Mouse (Mus musculus) midbrain, embryonic 11.5 days (tissue): Measurements from ENCODE around the gene Spsb2. TPM values are rescaled to one million over a fixed set of nuclear protein-coding genes. Genes with fewer than 3 reads are reported as not detected.
"Not testable (repeated sequence)": the region's sequence is repeated elsewhere in the genome, so short reads cannot be mapped to it uniquely, and the experiment has no call there.

Experiments used
- ATAC-seq: fragments of 200-750 bp; cut with Nextera tagmentation; 2 replicates; pipeline ENCODE4 v1.8.0; 2017; ENCODE audit warnings: moderate TSS enrichment, moderate library complexity; ENCODE audit not compliant: low FRiP score
- DNase-seq: peaks from one replicate; pipeline ENCODE4 v3.0.0; 2015; ENCODE audit warnings: low spot score; ENCODE audit errors: missing footprints
- H3K27ac ChIP-seq: fragments of 300-500 bp; sonication (generic); 2 replicates; pipeline ENCODE4 v1.5.1; 2014; ENCODE audit warnings: low read depth, low read length
- H3K27me3 ChIP-seq: fragments of 300-500 bp; sonication (generic); 2 replicates; pipeline ENCODE4 v1.6.1; 2014; ENCODE audit warnings: mild to moderate bottlenecking, low read length, moderate library complexity, mixed read lengths; ENCODE audit not compliant: control insufficient read depth, insufficient read depth
- H3K36me3 ChIP-seq: fragments of 300-500 bp; sonication (generic); 2 replicates; pipeline ENCODE4 v1.6.1; 2014; ENCODE audit warnings: mild to moderate bottlenecking, low read length, moderate library complexity, mixed read lengths; ENCODE audit not compliant: control insufficient read depth, insufficient read depth
- H3K4me1 ChIP-seq: fragments of 300-500 bp; sonication (generic); 2 replicates; pipeline ENCODE4 v1.6.1; 2014; ENCODE audit warnings: low read length; ENCODE audit not compliant: control insufficient read depth, insufficient read depth
- H3K4me2 ChIP-seq: fragments of 300-500 bp; sonication (generic); 2 replicates; pipeline ENCODE4 v1.6.1; 2014; ENCODE audit warnings: mild to moderate bottlenecking, moderate library complexity
- H3K4me3 ChIP-seq: fragments of 300-500 bp; sonication (generic); 2 replicates; pipeline ENCODE4 v1.5.1; 2014; ENCODE audit warnings: low read depth, low read length
- H3K9ac ChIP-seq: fragments of 300-500 bp; sonication (generic); 2 replicates; pipeline ENCODE4 v1.6.1; 2014; ENCODE audit warnings: low read length
- H3K9me3 ChIP-seq: fragments of 300-500 bp; sonication (generic); 2 replicates; pipeline ENCODE4 v1.6.1; 2016; ENCODE audit warnings: low read length; ENCODE audit not compliant: control insufficient read depth
- WGBS: fragments of 180-500 bp; shearing (Covaris S2); extraction: QIAGEN DNeasy Blood & Tissue Kit; methylation state at CpG from one replicate; pipeline ENCODE4 v1.1.7; 2014; 5-methylcytosine and 5-hydroxymethylcytosine counted together
- polyA plus RNA-seq: library from polyadenylated mRNA; unstranded; fragments of >200 nt; fragmentation: Nextera tagmentation; extraction: Ambion mirVana; gene quantifications from 2 replicates; pipeline ENCODE4 v1.2.1, GENCODE M21; 2014

Gene Spsb2
- polyA plus RNA-seq, 1 experiment from 2014 or later: 4.8 TPM

DNA sequence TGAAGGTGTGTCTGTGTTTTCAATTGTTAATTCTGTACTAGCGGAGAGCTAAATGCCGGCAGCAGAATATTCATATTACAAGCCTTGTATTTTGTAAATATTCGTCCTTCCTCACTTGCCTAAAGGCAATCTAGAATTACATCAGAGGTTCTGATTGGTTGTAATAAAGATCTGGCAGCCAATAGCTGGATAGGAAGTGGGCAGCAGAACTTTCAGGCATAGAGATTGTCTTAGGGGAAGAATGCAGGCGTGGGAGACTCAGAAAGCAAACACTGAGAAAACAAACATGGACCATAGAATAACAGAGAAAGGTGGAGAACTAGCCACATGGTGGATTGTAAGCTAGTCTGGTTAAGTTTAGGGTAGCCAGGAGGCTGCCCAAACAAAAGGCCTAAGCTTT is 18.3 kb upstream of the Spsb2 start:
- no peak overlapping the region for H3K9ac ChIP-seq
- no peaks in the 10 kb centered on the region for H3K27me3 ChIP-seq
- no peaks in the 10 kb centered on the region for H3K36me3 ChIP-seq
- 81% methylated on average over 4 of the region's 4 CpGs for WGBS
- no peak overlapping the region for H3K4me2 ChIP-seq
- H3K4me3 ChIP-seq: no peak overlapping the region
- no peaks in the 10 kb centered on the region for H3K4me1 ChIP-seq
- no peaks in the 10 kb centered on the region for H3K9me3 ChIP-seq
- H3K27ac ChIP-seq: no peak overlapping the region
- ATAC-seq (no peak), DNase-seq (peak; percentile 47)

DNA sequence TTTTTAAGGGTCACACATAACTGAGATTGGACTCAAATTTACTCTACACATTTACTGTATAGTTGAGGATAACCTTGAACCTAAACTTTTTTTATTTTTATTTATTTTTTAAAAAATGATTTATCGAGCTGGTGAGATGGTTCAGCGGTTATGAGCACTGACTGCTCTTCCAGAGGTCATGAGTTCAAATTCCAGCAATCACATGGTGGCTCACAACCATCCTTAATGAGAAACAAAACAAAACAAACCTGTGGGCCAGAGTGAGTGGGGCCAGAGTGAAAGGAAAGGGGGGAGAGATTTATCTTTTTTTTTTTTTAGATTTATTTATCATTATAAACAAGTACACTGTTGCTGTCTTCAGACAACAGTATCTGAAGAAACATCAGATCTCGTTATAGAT is 16.6 kb upstream of the Spsb2 start:
- no peak for ATAC-seq
- 86% methylated on average over 3 of the region's 3 CpGs for WGBS
- no peaks in the 10 kb centered on the region for H3K4me1 ChIP-seq

DNA sequence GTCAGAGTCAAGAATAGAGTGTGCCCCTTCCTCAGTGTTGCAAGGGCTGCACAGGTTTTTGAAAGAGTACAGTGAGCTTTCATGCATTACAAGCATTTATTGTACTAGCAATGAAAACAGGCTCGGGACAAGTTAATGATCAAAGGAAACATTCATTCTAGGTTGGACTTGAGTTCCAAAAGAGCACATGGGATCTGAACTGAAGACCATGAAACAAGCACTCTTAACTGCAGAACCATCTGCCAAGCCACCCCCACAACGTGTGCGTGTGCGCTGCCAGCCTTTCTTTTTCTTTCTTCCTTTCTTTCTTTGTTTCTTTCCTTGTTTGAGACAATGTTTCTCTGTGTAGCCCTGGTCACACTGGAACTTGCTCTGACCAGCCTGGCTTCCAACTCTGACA is 12.7 kb upstream of the Spsb2 start:
- ATAC-seq: no peak
- 86% methylated on average over 4 of the region's 4 CpGs for WGBS

More for the DNA sequence above, 16.6 kb upstream of the Spsb2 start:
- H3K9me3 ChIP-seq: no peaks in the 10 kb centered on the region
- H3K27ac ChIP-seq: no peak overlapping the region
- H3K9ac ChIP-seq: no peak overlapping the region
- H3K4me2 ChIP-seq: no peak overlapping the region
- no peaks in the 10 kb centered on the region for H3K36me3 ChIP-seq
- DNase-seq: peak; percentile 76
- H3K4me3 ChIP-seq: no peak overlapping the region
- no peaks in the 10 kb centered on the region for H3K27me3 ChIP-seq

DNA sequence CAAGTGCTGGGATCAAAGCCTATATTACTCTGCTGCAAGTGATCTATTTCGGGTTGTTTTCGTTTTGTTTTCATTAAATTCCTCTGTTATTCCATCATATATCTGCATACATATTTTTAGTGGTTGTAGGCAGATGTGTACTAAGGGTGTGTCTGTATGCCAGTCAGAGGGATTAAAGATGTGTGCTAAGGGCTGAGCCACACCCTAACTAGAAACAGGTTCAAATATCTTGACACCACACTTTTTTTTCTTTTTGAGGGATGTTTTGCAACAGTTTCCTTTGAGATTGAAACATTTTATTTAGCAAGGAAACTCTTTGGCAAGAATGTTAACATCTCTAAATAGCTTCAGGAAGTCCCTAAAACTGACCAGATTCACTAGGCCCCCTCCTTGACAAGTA is 12.3 kb upstream of the Spsb2 start:
- H3K27me3 ChIP-seq: no peaks in the 10 kb centered on the region
- H3K9ac ChIP-seq: no peak overlapping the region
- peak; percentile 23 for DNase-seq
- 77% methylated on average over 2 of the region's 2 CpGs for WGBS
- no peaks in the 10 kb centered on the region for H3K9me3 ChIP-seq
- H3K4me1 ChIP-seq: no peaks in the 10 kb centered on the region
- H3K27ac ChIP-seq: no peak overlapping the region
- no peak for ATAC-seq
- H3K4me2 ChIP-seq: no peak overlapping the region
- no peak overlapping the region for H3K4me3 ChIP-seq
- H3K36me3 ChIP-seq: no peaks in the 10 kb centered on the region

More for the DNA sequence above, 12.7 kb upstream of the Spsb2 start:
- DNase-seq: peak; percentile 61
- Histone ChIP-seq H3K4me1 (no peaks in the 10 kb centered on the region), H3K9me3 (no peaks in the 10 kb centered on the region), H3K9ac (no peak overlapping the region), H3K4me3 (no peak overlapping the region), H3K36me3 (no peaks in the 10 kb centered on the region), H3K27me3 (no peaks in the 10 kb centered on the region), H3K27ac (no peak overlapping the region), H3K4me2 (no peak overlapping the region)

DNA sequence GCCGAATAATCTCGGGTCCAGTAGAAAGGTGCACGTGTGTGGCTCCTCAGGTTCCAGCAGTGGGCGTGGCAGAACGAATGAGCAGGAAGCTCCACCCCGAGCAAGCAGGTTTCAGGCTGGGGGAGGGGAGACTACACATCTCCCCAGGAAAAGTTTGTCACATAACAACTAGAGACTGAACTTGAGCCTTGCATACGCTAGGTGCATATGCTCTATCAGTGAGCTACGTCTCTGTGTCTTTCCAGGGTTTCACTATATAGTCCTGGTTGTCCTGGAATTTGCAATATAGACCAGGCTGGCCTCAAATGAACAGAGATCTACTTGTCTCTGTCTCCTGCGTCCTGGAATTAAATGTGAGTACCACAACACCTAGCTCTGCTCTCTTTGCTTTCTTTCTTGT is 6.1 kb upstream of the Spsb2 start:
- H3K27me3 ChIP-seq, H3K36me3 ChIP-seq, H3K4me2 ChIP-seq, H3K4me1 ChIP-seq, H3K4me3 ChIP-seq, H3K27ac ChIP-seq, ATAC-seq, H3K9ac ChIP-seq, H3K9me3 ChIP-seq: not testable (repeated sequence)
- DNase-seq: peak; percentile 85
- 12% methylated on average over 6 of the region's 9 CpGs for WGBS

DNA sequence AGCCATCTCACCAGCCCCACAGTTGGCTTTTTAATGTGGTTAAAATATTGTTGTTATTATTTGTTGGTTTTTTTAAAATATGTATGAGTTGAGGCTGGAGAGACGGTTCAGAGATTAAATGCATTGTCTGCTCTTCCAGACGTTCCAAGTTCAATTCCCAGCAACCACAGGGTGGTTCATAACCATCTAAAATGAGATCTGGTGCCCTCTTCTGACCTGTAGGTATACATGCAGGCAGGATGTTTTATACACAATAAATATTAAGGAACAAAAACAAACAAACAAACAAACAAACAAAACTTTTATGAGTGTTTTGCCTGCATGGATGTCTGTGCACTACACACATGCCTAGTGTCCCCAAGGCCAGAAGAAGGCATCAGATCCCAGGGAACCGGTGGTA is 5.4 kb upstream of the Spsb2 start:
- H3K4me2 ChIP-seq: no peak overlapping the region
- H3K4me3 ChIP-seq: no peak overlapping the region
- ATAC-seq (no peak), DNase-seq (peak; percentile 57)
- H3K36me3 ChIP-seq: no peaks in the 10 kb centered on the region
- H3K27ac ChIP-seq: no peak overlapping the region
- no peaks in the 10 kb centered on the region for H3K9me3 ChIP-seq
- WGBS: 72% methylated on average over 3 of the region's 3 CpGs
- H3K27me3 ChIP-seq: no peaks in the 10 kb centered on the region
- H3K9ac ChIP-seq: no peak overlapping the region
- H3K4me1 ChIP-seq: peaks cover 3% of the 10 kb centered on the region; the same call in 1 of the 2 replicates

DNA sequence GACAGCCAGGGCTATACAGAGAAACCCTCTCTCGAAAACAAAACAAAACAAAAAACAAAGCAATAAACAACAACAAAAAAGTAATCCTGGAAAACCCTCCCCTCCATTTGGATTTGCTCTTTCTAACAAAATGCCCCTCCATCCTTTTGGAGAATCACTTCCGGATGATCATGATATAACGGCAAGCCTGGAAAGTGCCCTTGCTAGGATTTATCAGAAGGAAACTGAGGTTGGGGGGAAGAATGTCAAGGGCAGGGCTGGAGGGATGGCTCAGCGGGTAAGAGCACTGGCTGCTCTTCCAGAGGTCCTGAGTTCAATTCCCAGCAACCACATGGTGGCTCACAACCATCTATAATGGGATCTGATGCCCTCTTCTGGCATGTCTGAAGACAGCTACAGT is 4.8 kb upstream of the Spsb2 start:
- H3K4me3 ChIP-seq, H3K4me2 ChIP-seq, H3K4me1 ChIP-seq, ATAC-seq, H3K36me3 ChIP-seq, H3K27ac ChIP-seq, H3K9ac ChIP-seq, H3K9me3 ChIP-seq, H3K27me3 ChIP-seq: not testable (repeated sequence)
- WGBS: 95% methylated on average over 4 of the region's 4 CpGs
- peak; percentile 75 for DNase-seq

DNA sequence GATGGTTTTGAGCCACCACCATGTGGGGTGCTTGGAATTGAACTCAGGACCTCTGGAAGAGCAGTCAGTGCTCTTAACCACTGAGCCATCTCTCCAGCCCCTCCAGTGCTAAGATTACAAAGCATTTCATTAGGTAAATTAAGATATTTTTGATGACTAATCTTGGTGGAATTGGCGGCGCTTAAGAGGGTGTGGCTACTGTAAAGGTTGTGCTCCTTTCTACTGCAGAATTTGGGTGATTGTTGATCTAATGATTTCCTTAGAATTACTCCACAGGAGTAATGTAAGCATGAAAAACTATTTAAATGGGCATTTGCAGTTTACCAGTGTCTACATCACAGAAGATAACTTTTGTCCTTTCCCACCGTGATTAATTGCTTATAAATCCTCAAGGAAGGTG is 4.1 kb upstream of the Spsb2 start:
- Histone ChIP-seq H3K27me3 (no peaks in the 10 kb centered on the region), H3K9ac (no peak overlapping the region), H3K4me1 (peaks cover 10% of the 10 kb centered on the region), H3K9me3 (no peaks in the 10 kb centered on the region), H3K36me3 (no peaks in the 10 kb centered on the region), H3K4me3 (no peak overlapping the region), H3K27ac (no peak overlapping the region), H3K4me2 (no peak overlapping the region)
- no peak for DNase-seq
- WGBS: 92% methylated on average over 3 of the region's 3 CpGs
- no peak for ATAC-seq

DNA sequence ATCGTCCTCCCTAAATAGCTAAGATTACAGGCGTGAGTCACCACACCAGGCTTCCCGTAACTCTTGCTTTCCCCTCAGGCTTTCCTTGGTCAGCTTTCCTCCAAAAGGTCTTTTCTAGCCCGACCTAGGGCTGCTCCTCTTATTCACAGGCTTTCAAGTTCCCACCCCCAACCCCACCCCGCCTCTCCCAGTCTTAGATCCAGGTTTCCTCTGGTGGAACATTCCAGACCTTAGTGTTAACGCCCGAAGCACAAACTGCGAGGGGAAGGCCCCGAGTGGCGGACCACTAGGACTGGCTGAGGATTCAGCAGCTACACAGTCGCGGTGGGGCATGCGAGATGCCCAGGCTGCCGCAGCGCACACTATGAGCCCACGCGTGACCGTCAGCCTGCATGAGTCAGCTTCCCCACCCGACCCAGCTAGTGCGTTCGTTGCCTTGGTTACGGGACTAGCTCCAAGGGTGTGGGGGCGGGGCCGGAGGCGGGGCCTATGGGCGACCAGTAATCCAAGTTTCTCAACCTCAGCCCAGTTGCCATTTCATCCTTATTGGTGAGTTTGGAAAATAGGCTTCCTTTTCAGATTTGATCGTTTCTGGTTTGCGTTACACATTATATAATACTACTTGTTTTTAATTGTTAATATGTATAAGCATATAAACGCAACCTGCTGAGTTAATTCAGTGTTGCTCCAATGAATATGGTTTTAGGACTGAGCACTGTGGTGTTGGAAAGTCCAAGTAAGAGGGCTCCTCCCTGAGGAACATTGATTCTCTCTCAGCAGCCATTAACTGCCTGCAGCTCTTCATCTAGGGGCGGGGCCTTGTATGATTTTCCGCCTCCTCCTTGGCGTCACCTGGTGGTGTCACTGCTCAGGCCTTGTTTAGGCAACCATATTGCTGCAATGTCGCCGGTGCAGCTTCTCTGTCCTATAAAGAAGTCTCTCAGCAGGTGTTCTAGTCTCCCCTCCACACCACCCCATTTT is 2.8 kb upstream of the Spsb2 start:
- peak overlapping the region; percentile 22 for H3K4me3 ChIP-seq
- peak; percentile 99 for DNase-seq

More for the DNA sequence above, 2.8 kb upstream of the Spsb2 start:
- Histone ChIP-seq H3K9me3 (no peaks in the 10 kb centered on the region), H3K4me1 (peaks cover 20% of the 10 kb centered on the region), H3K36me3 (no peaks in the 10 kb centered on the region), H3K9ac (peak overlapping the region; percentile 37; the same call in 1 of the 2 replicates), H3K27ac (peak overlapping the region; percentile 40; the same call in 1 of the 2 replicates), H3K27me3 (no peaks in the 10 kb centered on the region), H3K4me2 (peak overlapping the region; percentile 47)
- peak; percentile 77 for ATAC-seq
- WGBS: 3% methylated on average over 34 of the region's 34 CpGs
